Mouse (Mus musculus) right cerebral cortex, adult 2 months (tissue): ENCODE measurements around the gene Pgam1.
"Not testable (repeated sequence)": the region's sequence is repeated elsewhere in the genome, so short reads cannot be mapped to it uniquely, and the experiment has no call there.

Experiments used
- DNase-seq, 2 experiments: peaks; one replicate each; pipeline ENCODE4 v3.0.0; 2021 to 2022; ENCODE audit warnings: low spot score in 2 of 2

Pgam1 gene

DNA sequence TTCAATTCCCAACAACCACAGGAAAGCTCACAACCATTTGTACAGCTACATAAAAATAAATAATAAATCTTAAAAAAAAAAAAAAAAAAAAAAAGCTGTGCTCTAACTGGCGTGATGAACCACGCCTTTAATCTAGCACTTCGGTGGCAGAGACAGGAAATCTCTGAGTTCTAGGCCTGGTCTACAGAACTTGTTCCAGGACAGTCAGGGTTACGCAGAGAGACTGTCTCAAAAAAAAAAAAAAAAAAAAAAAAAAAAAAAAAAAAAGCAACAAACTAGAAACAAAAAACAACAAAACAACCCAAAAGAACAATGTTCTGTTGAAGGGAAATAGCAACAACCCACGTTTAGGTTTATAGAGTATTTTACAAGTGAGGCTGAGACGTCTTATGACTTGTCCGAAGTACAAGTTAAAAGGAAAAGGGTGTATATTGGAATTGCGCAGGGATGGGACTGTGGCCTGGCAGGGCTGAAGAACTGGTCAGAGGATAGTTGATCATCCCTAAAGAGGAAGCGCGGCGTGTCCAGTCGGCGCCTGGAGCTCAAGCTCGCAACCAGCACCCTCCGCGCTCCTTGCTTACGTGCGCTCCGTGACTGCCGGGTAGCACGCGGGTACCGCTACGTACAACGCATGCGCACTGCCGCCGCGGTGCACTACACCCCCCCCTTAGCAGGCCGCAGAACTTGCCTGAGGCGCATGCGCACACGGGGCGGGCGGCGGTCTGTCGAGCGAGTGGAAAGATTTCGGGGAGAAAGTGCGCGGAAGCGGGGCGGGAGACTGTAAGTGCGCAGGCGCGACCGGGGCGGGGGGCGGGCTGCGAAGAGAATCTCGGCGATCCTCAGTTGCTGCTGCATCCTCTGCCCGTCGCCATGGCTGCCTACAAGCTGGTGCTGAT is at the start of gene Pgam1:
Gene Pgam1 (plus strand): TSS at position 746 of the 896 bp plus-strand sequence.
- DNase-seq = peak; percentile 94 to 96

DNA sequence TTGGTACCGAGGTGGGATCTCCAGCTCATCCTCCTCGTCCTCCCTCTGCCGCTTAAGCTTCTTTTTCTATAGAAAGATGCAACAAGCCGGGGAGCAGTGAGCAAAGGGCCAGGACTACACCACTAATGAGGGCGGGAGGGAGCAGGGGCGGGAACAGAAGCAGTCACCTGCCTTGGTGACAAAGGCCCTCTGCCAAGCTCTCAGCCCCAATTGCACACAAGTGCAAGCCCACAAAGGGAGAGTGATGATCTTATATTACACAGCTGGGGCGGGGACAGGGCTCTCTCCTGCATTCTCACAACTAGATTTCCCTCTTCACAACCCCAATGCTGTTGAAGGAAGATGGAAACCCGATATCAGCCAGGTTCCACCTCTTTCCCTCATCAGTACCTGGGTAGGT is 45.0 kb upstream of the Pgam1 start:
- no peak for DNase-seq

DNA sequence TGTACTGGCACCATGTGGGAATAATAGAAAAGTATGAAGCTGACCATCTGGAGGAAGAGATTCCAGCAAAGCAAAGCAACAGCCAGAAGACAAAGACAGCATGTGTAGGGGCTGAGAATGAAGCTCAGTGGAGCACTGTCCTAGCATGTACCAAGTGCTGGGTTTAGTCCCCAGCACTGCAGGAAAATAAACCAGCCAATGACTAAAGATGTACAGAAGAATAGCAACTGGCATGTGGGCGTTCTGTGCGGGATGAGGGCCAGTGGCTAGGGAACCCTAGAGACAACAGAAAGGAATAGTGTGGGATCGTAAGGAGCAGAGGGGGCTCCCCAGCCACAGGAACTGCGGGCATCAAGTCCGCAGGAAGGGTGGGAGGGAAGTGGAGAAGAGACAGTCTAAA is 42.4 kb upstream of the Pgam1 start:
- peak; percentile 37 to 47 for DNase-seq

DNA sequence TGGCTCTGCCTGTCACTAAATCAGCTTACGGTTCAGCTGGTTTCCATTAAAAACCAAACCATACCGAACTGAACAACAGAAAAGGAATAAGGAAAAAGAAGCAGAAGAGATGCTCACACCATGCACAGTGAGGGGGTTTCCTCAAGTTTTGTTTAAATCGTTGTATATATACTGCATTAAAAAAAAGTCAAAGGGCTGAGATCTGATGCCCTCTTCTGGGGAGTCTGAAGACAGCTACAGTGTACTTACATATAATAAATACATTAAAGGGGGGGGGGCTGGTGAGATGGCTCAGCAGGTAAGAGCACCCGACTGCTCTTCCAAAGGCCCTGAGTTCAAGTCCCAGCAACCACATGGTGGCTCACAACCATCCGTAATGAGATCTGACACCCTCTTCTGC is 41.8 kb upstream of the Pgam1 start:
- DNase-seq = not testable (repeated sequence)

DNA sequence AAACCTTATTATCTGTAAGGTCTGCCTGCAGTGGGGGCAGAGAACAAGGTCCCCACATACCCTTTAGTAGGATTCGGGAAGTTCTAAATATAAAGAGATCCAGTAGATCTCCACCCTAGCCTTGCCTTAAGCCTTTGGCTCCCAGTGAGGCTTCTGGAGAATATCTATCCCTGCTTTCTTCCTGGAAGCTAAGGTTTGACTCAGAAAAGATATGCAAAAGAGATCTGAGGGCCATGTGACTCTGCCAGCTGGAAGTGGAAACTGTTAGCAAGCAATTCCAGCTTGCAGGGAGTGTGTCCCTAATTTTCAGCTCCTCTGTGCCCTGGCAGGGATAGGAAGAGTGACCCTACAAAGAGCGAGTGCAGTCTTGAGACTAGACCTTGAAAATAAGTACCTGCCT is 39.4 kb upstream of the Pgam1 start:
- DNase-seq = peak; percentile 29 to 48

DNA sequence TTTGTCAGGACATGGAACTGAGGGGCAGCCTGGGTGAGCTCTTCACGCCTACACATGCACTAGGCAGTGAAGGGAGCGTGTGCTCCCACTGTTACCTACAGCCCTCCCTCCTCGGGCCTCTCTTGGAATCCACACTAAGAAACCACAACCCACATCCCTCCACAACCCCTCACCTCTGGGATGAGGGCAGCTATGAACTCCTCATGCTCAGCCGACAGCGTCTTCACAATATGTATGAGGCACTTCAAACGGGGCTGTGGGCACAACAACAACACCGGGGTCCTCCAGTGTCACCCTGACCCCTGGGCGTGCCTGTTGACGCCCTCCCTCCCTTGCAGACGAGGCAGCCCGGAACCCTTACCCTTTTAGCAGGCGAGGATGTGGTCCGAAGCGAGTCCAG is 37.4 kb upstream of the Pgam1 start:
- no peak for DNase-seq

DNA sequence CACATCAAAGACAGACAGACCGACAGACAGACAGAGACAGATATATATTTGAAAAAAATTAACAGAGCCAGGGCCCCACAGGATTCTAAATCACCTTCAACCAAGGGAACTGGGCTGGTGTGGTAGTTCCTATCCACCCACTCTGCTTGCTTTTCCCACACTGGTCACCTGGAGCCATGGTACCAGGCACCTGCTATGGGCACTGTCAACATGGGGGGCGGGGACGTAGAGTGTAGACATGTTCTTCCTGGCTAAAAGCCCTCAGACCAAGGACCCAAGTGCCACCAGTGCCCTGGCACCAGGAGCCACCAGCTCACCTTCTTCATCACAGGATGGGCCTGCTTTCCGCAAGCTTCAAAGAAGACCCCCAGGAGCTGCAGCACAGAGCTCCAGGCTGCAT is 29.9 kb upstream of the Pgam1 start:
- DNase-seq = no peak

DNA sequence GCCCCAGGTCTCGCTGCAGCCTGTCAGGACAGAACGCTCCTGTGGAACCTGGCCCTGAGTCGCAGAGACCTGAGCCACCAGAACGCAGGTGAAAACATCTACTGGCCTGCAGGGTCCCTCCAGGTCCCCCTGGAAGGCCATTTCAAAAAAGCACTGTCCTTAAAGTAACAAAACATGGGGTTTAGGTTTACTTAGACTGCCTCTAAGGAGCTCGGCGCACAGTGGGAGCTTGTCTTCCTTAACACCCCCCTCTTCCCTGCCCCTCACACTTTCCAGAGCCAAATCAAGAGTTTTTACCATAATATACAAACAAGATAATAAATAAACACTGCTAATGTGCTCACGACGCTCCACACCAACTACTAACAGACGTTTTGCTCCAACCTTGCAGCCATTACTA is 27.8 kb upstream of the Pgam1 start:
- DNase-seq = no peak

DNA sequence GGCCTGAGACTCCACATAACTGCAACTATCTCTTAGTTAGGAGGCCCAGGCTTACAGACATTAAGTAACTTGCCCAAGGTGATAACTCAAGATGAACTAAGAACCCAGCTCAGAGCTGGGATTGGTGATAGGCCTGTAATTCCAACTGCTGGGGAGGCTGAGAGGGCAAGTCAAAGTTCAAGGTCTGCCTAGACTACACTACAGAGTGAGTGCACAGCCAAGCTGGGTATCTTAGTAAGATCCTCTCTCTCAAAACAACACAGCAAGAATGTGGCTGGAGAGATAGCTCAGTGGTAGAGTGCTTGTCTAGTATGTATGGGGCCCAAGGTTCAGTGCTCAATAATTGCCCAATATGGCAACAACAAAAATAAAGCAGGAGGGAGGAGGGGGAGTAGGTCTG is 23.5 kb upstream of the Pgam1 start:
- no peak for DNase-seq

DNA sequence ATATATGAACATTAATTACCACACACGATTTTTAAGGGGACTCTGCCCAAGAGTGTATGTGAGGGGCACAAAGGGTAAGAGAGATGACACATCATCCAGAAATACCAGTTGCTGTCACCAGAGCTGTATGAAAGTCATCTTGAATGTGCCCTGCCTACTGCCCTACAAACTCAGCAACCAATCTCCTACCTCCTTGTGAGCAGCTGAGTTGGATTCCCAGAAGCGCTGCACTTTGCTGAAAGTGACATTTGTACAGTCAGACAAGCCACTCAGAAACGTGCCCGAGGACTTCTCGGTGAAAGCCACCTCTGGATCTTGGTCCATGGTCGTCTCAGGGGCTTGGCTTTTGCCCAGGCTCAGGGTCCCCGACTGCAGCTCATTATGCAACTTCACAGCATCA is 16.8 kb upstream of the Pgam1 start:
- DNase-seq = no peak

DNA sequence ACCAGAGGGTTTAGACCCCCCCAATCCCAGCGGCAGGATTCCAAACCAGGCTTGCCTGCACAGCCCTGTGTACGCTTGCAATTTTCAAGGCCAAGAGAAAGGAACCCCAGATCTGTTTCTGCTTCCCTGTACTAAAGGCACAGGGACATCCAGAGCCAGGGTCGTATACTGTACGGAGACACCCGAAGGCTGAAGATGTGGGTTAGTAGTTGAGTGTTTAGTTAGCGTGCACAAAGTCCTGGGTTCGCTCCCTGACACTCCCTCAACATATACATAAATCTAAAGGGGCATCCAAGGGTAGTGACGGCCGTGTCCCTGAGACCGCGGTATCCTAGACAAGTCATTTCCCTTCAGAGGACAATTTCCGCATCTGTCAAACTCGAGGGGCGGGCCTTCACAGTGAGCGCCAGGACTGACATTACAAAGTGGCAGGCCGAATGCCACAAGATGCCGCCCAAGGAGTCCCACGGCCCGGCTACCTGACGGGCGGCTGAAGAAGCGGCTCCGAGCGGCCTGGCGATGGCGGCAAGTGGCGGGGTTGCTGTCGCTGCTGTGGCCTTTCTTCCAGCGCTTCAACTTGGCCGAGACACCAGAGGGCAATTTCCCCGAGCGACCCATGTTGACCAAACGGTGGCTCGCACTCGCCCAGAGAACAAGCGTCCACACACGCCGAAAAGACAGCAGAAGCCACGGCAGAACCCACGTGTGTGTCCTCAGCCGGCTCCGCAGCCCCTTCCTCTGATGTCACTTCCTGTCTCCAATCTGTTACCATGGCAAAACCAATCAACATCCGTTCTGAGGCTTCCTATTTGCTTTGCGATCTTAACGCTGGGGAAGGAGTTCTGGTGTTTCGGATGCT is 16.0 kb upstream of the Pgam1 start, which contains the start of gene Rrp12:
Gene Rrp12 (minus strand): TSS at position 714 of the 859 bp plus-strand sequence.
- DNase-seq = peak; percentile 86 to 89

DNA sequence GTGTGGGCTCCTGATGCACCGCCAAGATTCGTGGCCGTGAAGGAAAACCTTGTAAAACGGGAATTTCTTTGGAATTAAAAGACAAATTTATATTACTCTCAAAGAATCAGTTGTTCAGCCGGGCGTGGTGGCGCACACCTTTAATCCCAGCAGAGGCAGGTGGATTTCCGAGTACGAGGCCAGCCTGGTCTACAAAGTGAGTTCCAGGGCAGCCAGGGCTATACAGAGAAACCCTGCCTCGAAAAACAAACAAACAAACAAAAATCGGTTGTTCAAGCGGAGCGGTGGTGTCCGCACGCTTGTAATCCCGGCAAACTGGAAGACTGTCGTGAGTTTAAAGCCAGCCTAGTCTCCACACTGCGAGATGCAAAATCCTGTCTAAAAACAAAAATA is 15.4 kb upstream of the Pgam1 start:
- no peak for DNase-seq

DNA sequence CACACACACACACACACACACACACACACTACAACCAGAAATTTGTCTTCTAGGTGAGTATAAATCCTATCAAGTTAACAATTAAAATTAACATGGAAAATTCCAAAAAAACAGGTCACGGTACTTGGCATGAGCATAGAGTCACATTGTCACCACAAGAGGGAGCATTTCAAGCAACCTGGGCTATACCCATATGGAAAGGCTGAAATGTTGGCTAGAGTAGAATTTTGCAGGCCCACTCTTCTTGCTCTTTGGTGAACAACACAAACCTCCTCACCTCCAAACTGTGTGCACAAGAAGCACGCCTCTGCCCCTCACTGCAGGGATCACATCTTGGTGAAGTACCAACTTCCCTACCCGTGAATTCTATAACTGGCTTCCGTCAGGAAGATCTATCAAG is 12.9 kb upstream of the Pgam1 start:
- DNase-seq = peak in 1 of 2 experiments; percentile 30

DNA sequence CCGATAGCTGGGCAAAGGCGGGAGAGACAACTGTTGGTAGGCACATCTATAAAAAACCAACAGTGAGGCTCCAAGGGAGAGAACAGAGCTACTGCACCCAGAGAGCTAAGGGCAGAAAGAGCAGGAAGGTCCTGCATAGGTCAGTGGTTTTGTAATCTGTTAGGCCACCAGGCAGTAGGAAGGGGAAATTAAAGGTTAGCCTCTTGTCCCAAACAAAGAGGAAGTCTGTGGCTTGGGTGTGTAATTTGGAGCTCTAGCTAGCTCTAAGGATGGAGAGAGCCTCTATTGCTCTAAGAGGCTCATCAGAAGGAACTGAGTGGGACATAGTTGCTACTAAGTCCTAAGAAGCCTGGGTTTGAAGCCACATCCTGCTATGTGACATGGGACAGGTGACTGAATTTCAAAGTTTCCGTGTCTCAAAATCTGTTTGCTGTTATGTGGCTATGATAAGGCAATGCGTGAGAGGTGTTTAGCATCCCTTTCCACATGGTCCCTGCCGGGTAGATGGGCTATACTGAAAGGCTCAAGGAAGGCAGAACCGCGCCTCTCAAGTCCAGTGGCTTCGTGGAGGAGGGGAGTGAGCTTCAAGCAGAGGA is 11.1 kb upstream of the Pgam1 start:
- no peak for DNase-seq

DNA sequence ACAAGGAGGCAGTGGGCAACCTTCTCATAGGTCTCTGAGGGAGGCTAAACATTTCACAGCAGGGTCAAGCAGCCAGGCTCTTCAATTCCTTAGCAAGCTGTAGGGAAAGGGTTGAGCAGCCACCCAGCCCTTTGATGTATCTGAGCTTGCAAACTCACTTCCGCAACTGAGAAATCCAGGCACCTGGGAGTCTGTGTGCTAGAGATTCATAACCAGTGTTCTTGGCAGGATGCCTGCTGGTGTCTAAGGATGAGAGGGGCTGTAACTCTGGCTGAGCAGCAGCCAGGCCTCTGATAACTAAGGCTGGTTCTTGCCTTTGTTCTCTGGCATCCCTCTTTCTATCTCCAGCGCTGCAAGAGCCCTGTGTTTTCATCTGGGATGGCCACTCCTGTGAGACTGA is 10.0 kb upstream of the Pgam1 start:
- DNase-seq = no peak

DNA sequence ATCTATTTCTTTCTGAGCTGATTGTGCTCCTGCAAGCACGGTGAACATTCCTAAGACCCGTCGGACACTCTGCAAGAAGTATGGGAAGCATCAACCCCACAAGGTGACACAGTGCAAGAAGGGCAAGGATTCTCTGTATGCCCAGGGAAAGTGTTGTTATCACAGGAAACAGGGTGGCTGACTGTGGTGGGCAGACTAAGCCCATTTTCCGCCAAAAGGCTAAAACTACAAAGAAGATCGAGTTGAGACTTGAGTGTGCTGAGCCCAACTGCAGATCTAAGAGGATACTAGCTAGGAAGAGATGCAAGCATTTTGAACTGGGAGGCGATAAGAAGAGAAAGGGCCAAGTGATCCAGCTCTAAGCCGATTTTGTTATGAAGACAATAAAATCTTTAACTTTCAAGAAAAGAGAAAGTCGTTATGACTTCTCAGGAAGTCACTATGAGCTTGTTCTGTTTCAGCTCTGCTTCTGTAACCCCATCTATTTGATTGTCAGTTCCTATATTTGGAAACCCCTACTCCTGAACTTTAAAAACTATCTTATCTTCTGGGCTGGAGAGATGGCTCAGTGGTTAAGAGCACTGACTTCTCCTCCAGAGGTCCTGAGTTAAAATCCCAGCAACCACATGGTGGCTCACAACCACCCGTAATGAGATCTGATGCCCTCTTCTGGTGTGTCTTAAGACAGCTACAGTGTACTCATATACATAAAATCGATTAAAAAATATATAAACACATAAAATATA is 8.7 kb upstream of the Pgam1 start:
- no peak for DNase-seq

DNA sequence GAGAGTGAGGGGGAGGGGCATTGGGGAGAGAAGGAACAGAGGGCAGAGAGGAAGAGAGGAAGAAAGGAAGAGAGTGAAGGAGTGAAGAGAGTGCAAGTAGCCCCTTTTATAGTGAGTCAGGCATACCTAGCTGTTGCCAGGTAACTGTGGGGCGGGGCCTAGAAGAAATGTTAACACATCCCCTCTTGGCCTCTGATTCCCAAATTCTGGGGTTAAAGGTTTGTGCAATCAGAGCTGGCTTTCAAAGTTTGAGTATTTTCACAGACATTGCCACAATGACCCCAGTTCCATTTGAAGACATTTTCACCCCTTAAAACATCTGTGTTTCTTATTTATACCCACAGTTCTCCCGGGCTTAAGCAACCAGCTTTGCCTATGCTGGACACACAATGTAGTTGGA is 6.5 kb upstream of the Pgam1 start:
- DNase-seq = no peak

DNA sequence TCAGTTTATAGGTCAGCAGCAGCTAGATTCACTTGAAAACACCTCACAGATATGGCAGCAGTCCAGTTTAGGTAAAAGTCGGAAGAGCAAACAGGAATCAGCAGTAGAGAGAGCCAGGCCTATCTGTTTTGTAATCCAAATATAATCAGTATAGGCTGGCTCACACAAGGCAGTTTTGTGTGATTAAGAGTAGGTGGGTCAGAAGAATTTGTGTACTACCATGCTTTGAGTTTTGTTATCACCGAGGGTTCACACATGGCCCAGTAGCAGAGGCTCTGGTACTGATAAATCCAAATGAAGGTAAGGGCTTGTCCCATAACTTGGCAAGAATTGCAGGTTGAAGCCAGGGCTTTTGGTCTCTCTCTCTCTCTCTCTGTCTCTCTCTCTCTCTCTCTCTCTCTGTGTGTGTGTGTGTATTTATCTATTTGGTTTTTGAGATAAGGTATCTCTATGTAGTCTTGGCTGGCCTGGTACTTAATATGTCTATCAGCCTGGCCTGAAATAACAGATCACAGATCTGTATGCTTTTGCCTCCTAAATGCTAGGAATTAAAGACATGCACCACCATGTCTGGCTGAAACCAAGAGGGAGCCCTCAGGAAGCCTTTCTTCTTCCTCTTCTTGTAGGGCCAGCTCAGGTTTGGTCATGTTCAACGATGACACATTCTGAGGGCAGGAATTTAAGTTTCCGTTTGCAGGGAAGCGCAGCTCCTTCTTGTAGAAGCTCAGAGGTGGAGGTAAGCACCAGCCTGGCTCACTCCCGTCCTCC is 5.2 kb upstream of the Pgam1 start:
- no peak for DNase-seq

DNA sequence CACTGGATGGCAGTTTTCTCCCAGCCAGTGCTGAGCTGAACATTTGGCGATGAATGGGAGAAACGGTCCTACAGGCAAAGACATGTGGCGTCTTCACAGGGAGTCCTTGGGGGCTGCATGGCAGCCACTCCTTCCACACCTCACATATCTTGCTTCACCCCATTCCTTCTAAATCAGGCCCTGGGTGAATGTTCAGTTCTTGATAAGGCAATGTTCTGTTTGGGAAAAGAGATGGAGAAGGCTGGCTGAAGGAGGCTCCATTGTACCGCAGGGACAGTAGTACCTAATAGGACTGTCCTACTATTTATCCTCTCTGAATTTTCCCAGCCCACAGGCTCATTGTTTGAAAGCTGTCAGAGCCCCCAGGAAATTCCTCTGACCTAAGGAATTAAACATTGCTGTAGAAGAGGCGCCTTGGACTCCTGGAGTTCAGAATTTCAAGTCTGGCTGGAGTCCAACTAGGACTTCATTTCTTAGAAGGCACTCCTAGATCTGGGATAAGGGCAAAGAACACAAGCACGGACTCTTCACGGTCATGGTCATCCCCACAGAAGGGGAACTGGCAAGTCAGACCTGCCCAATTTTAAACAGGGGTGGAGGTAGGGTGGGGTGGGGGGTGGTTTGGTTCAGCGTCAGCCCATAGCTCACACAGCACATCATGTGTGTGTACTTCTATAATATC is 4.5 kb upstream of the Pgam1 start:
- DNase-seq = no peak

DNA sequence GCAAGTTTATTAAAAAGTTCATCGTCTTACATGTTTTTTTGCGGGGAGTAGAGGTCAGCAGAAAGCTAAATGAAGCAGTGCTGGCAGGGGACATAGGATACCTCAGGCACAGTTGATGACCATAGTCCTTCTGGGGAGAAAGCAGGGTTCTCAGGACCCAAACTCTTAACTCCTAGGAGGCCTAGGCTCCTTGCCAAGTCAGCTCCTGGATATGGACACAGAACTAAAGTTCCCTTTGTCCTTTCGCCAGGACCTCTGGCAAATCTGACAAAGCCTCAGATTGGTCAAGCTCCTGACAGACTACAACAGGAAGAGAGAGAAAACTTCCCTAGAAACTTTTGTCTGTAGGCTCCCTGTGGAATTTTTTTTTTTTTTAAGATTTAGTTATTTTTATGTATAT is 3.0 kb upstream of the Pgam1 start:
- DNase-seq = no peak
